Mouse (Mus musculus) embryo, embryonic 10 days (tissue): ENCODE results near the gene Ick.

Source experiments
- DNase-seq: peaks from one replicate; pipeline ENCODE4 v3.0.0-alpha.2; 2015; ENCODE audit warnings: low spot score

Ick gene

DNA sequence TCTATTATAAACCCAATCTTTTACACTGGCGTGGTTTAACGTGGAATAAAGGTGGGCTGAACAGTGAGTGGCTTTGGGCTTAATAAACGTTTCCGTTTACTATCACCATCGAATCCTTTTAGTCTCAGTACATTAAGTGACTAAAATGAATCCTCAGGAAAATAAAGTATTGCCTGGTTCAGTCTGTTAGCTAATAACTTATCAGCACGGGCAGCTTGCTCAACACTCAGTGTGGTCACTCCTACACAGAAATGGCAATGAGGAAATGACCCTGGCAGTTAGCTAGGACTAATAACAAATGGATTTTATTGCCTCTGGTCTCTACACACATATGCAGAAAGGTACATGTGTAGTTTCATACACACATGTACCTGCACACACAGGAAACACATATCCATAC is 4.0 kb upstream of the Ick start:
- DNase-seq = no peak

DNA sequence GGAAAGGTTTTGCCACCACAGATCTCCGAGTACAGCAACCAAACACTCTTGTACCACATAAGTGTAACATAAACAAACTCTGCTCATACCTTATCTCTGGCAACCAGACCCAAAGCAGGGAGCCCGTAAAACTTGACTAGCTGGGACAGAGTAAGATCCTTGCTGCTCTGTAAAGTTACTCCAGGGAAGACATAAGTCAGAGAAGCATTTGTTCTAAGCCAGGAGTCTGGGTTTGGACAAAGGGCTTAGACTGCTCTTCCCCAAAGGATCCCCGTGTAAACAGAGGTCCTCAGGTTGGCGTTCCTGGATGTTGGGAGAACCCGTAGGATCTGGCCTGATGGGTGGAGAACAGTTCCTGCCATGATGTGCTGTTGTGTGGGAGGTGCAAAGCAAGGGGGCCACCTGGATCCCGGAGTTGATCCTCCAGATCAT is 3.5 kb upstream of the Ick start:
- DNase-seq = no peak

DNA sequence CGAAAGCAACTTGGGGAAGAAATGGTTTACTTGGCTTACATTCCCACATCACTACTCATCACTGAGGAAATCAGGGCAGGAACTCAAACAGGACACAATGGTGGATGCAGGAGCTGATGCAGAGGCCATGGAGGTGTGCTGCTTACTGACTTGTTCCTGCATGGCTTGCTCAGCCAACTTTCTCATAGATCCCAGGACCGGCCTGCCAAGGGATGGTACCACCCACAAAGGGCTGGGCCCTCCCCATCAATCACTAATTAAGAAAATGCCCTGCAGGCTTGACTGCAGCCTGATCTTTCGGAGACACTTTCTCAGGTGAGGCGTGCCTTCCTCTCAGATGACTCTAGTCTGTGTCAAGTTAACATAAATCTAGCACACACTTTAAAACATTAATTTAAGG is 2.2 kb upstream of the Ick start:
- DNase-seq = no peak

DNA sequence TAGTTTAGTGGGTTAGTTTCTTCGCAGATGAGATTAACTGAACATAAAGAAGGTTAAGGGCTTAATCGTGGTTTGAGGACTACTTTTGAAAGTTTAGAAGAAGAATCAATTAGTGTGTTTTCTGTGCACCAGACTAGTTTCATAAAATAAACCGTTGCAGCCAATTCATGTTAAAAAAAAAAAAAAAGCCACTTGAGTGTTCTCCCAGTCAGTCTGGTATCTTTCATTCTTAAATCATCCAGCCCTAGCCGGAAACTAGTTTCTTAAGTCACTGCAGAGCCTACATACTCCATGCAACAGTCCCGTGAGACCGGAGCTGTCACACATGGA is 1.4 kb upstream of the Ick start:
- no peak for DNase-seq

DNA sequence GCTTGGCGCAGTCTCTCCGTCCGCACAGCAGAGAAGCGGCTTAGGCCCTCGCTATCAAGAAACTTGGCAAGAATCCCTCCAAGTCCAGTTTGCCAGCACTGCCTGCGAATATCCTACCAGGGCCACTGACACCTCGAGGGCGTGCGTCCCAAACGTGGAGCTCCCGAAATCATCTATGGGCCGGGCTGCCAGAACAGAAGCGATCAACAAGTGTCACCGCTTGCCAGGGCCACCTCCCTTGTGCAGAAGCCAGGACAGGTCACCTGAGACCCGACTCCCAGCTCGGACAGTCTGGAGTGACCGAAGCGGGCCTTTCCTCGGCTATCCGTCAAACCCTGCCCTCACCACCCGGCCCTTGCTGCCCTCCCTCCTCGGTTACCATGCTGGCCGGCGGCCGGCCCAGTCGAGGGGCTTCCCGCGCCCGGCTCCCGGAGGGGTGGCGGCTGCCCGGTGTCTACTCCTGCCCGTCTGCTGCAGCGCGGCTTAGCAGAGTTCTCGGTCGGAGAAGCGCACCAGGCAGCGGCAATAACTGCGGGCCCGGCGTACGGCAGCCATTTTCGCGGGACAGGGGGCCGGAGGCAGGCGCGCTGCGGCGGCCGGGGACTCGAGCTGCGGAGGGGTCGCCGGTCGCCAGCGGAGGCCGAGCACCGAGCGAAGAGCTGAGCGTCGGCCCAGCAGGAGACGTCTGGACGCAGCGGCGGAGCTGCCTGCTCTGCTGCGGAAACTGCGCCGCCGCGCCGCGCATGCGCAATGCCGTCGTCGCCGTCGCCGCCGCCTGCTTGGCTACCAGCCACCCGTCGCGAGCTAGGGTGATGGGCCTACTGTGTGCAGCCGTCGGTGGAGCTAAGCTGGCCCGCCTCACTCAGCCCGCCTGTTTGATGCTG is 838 bp upstream of the Ick start:
- peak; percentile 93 for DNase-seq

DNA sequence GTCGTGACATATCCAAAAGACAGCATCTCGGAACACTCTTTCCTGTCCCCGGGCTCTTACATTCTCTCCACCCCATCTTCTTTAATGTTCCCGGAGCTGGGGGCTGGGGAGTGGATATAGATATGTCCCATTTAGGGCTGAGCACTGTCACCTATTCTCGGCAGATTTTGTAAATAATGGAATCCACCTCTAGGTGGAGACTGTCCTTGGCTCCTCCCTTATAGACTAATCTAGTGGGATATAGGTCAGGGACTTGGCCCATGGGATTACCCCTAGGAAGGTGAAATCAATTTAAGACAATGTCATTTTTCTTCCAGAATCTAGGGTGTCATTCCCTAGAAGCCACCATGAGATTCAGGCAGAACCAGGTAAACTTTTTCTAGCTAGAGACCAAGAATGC is 664 bp downstream of the Ick start:
- DNase-seq = no peak

DNA sequence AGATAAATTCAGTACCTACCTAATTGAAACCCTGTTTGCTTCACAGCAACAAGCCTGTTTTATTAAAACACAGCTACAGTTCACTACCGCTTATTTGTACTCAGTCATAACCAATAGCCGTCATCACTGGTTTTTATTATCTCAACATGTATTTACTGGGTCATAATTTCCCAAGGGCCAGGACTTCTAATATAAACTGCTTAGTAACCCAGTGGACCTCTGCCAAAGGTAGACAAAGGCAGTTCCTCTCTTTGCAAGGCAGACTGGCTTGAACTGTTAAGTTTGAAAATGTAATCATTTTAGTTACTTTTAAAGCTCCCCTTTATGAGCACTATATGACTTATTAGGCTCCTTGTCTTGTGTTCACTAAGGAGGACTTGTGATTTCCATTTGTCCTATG is 2.5 kb downstream of the Ick start:
- no peak for DNase-seq

DNA sequence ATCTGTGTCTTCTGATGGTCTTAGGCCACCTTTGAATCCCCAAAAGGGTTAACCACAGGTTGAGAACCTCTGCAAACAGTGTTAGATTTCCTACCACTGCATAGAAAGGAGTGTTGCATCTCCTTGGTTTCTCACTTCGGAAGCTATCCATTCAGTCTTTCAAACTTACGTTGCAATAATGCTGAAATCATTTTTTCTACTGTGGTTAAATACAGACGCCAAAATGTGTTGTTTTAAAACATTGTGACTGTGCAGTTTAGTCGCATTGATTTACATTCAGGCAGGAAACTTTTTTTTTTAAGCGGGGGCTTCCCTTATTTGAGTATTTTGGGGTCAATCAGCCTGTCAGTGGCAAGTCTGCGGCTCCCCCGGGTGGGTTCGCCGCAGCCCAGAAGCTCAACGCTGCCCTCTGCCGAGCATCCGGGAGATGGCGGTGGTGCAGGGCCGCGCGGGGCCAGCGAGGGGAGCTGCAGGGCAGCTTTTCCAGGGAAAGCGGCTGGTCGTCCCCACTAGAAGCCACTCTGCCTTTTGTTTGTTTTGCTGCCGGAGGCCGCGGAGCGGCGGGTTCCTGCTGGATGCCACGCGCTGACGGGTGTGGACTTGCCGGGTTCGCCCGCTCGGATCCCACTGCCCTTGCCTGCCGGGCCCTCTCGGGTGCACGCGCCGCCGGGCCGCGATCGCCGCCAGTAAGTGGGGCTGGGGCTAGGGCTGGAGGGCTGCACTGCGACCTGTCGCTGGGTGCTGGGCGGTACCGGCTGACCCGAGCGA is 4.0 kb downstream of the Ick start:
- peak; percentile 93 for DNase-seq

DNA sequence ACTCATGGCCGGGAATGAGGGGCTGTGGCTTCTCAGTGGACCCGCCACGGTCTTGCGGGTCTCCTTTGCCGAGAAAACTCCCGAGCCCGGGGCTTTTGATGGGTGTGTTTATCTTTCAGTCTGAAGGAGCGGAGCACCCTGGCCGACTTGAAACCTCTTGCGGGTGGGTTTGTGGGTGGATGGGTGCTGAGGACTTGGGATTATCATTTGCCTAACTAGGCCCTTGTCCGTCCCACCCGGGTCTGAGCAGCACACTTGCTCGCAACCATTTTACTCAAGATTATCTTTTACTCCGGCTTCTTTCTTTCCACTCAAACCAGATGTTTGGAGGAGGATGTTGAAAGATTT is 4.5 kb downstream of the Ick start:
- DNase-seq = no peak

DNA sequence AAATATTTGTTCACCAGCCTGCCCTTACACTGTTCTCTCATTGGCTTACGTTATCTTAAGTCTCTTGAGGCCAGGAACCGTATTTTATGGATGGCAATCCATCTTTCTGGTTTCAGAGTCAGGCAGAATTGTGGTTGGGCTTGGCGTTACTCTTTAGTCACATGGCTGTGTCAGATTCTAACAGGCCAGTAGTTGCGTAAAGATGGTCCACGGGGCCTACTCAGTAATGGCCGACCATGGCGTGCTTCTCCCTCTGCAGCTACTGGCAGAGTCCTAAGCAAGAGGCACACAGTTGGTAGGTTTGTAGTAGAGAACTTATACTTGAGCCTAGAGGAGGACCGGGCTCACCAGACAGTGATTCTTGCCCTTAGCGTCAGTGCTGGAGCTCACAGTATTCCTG is 6.8 kb downstream of the Ick start:
- no peak for DNase-seq

DNA sequence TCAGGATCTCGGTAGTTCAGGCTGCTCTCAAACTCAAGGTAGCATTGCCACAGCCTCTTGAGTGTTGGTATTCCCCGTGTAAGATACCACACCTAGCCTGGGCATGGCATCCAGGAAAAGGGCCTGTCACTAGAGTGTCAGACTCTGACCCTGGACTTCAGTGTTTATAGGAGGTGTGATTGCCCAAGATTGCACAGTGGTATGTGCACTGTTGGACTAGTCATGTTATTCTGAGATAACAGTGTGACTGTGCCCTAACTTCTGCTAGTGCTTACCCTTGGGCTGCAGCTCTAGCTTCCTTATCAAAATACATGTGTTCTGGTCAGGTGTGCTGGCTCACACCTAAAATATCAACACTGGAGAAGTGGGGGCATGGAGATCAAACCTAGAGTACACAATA is 8.7 kb downstream of the Ick start:
- DNase-seq = no peak

DNA sequence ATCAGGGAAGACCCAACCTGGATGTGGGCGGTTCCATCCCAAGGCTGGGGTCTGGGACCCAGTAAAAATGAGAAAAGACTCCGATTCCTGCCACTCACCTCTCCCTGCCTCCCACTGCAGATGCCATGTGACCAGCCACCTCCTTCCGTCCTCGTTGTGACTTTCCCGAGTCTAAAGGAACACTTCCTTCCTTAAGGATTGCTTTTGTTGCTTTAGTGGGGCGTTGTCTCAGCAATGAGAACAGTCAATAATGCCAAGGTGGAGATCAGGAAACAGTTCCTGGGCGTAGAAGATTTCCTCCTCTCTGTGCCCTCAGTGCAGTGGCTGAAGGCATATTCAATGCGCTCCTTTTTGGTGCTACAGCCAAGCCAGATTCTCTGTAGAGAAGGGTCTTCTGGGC is 12.4 kb downstream of the Ick start:
- no peak for DNase-seq

DNA sequence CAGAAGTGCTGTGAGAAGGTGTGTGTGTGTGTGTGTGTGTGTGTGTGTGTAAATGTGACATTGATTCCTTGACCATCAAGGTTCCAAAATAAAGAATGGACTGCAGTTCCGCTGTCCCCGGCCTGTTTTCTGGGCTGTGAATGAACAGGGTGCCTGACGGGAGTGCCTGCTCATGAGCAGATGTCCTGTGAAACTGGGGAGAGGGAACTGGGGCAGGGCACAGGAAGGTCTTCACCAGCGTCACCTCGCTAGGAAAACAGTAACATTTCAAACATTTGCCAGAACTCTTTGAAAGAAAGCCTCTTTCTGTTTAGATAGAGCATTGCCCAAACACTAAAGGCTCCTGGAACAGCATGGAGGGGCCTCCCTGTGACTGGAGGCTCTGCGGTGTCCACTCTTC is 13.0 kb downstream of the Ick start:
- DNase-seq = no peak

DNA sequence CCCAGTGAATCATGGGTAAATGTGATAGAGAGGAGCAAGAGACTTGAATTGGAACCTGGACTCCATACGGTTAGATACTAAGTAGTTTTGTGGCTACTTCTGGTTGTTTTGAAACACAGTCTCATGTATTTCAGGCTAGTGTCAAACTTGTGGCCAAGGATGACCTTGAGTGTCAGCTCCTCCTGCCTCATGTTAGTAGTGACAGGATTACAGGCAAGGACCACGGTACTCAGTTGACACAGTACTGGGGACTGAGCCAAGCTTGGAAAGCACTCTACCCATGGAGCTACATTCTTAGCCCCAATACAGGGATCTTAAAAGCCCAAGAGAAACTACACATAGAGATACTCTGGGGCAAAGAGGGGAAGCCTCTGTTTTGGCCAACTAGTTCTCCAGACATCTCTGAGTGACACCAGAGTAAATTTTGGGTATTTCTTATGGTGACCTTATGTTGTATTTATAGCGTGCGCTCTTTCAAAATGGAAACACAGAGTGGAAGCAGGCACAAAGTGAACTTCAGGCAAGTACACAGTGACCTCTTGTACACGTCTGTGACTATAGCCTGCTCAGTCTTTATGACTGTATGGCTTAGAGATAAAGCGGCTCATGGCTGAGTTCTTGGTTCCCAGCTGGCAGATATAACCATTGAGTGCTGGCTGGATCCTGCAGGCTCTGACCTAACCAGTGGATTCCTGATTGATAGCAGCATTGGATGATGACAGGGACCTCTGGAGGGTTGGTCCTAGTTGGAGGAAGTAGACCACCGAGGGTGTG is 14.1 kb downstream of the Ick start:
- DNase-seq = no peak

DNA sequence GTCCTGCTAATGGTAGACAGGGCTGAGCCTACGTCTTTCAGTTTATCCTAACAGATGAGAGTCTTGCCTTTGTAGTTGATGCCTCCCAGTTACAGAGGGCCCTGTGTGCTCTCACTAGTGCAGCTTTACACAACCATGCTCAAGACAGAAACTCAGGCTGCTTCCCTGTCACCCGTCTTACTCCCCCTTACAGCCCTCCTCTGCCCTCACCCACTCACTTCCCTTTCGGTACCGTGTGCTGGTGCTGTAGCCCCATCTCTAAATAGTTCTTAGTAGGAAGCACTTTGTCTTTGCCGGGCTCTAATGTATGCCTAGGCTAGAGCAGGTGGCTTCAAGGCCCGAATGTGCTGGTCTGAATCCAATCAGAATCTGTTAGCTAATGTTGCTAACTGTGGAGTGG is 15.3 kb downstream of the Ick start:
- DNase-seq = no peak

DNA sequence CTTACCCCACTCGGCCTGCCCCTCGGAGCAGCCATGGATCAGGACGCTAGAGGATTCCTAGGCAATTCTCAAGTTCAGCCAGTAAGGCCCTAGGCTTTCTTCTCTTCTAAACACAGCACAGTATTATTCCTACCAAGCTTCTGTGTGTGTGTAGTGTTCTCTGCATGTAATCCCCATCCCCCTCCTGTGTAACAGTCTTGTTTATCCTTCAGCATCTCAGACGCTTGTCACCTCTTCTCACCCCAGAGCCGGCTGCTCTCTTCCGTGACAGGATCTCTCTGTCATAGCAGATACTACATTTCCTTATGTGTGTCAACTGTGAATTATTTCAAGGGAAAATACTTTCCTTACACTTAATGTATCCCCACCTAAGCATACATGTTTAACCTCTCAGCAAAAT is 17.0 kb downstream of the Ick start:
- DNase-seq = no peak

DNA sequence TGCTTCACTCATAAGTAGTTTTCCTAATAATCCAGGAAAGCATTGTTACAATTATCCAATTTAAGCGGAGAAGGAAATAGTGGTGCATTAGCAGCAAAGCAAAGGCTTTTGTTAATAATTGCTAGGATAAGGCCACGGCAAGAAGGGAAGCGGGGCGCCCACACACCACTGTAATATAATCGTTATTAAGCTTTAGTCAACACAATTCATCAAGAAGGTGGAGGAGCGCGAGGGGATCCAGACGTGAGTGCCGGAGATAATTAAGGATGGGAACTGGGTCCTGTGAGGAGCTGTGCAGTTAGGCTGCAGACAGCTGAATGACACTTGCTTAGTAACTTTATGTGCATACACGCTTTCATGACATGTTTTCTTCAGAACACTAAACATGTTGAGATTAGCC is 17.7 kb downstream of the Ick start:
- DNase-seq = no peak

DNA sequence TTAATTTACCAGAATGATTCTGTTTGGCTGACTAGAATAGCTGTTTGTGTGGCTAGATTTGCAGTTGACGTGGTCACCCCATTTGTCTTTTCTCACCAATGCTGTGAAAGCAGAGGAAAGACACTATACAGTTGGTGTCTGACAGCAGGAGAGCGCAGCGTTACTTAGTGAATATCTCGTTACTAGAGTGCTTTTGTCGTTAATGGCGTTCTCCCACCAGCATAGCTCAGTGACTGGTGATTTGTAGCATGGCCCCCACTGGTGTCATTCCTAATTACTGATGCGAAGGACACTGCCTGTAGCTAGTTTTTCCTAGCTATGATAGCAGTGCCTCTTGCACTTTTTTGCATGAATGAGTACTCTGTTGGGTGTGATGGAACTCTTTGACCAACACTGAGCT is 26.7 kb downstream of the Ick start:
- DNase-seq = no peak

DNA sequence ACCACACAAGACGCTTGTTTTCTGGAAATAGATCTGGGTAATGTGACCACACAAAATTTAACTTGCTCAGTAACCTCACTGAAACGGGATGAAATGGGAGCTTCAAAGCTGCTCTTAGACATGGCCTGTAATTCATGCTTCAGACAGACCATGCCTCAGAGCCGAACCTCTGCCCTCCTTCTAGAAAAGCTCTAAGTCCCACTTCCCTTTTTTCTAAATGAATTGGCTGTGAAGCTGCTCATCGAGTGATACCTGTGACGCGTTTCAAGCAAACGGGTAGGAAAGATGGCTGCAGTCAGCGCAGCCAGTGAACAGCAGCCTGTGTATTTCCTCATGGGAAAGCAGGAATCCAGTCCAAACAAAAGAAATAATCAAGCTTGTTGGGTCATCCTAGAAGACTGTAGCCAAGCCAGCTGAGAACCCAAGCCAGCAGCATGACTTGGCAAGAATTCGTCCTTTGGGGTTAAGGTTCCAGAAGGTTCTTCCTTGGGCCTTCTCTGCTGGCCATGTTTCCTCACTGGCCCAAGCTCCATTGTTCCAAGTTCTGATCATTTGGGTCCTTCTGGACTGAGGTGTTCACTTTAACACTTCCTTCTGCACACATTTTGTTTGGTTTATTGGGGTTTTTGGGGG is 29.2 kb downstream of the Ick start:
- no peak for DNase-seq

DNA sequence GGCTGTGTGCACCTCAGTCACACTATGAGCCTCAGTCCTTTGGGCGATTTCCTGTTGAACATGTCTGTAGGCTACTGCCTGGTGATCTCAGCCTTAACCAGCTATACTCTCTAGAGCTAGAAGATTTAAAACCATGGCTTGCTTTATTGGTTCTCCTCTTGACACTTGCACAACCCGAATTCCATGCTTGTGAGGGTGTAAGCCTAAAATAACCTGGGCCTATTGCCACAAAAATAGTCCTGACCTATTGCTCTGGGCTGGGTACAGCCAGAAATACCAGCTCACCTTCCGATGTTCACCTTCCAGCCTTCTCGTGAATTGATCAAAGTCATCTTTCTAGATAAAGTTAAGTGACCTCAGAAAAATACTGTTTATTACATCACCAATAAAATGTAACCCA is 30.5 kb downstream of the Ick start:
- no peak for DNase-seq

DNA sequence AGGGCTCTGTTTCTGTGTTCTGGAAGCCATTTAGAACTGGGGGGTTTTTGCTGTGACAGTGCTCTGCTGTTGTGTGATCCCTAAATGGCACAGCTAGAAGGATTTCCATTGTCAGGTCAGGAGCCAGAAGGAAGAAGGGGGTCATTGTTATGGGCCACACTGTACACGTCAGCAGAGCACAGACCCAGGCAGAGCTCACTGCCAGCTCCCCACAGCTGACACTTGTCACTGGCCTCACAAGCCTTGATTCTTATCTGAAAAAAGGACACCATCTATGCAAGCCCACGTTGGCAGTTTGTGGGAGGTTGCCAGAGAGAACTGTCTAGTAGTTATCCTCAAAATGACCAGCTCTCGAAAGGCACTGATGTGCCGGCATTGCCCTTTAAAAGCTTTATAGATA is 37.1 kb downstream of the Ick start:
- no peak for DNase-seq

DNA sequence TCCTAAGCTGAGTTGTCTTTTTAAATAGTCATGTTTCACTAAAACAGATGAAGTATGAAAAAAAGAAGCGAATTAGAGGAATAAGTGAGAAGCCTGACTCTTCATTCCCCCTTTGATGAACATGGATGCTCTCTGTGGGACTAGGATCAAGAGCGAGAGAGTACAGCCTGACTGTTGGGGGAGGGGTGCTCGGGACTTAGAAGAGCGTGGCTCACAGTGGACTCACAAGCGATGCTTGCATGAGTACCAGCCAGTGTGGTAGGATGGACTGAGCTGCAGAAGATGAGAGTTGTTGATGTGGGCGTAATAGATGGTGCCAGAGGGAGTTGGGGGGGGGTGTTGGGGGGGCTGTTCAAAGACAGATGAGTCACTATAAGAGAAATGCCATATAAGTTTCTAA is 37.6 kb downstream of the Ick start:
- DNase-seq = peak; percentile 23

DNA sequence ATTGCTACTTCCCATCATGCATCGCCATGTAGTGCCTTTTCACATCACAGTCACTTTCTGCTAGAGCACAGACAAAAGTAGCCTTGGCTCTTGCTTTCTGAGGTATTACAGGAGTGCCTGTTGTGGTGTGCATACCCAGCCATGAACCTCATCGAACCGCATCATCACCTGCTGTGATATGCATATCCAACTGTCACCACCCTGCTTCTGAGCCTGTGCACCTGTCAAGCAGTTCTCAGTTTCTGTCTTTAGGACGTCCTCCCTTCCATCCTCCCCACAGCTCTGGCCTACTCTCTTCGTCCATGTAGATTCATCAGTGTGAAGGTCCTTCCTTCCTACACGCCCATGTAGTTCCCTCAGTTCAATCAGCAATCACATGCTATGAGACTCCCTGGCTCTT is 39.2 kb downstream of the Ick start:
- DNase-seq = no peak
